Mouse (Mus musculus): ENCODE measurements around the gene Hist1h3e. TPM values are rescaled to one million over a fixed set of nuclear protein-coding genes. Genes with fewer than 3 reads are reported as not detected.
A peak's percentile ranks its signal among the peaks of the same experiment; 100 is the strongest.
"Not testable (repeated sequence)": the region's sequence is repeated elsewhere in the genome, so short reads cannot be mapped to it uniquely, and the experiment has no call there.

Gene Hist1h3e
- polyA plus RNA-seq, 1 experiment from 2014 or later, result 1.9 TPM

DNA sequence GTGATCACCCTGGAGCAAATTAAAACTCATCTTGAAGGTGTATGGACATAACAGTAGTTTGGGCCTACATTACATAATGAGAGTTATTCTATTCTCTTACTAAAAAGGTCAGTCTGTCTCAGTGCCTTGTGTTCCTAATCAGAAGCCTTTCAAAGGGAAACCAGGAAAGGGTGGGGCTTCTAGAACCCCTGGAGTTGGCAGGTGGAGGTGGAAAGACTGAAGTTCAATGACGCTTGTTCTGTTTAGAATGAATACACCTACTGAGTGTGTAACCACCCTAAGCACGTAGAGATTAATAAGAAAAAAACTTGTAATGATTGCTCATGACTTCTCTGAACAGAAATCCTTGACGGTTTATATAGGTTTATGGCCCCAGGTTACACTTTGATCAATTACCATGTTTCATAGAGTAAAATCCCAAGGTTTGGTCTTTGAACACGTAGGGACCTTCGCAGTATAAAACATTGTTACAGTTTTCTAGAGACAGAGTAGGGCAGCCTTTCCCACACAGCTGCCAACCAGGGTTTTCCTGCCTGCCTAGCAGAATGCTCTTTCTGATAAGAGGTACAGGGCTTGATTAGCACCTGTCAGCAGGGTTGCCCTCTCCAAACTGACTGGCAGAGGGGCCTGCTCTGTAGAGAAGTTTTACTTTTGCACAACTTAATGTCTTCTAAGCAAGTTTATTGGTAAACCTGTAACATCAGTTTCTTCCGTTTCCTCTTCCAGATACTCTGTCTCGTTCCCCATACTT, 33.6 kb upstream of the Hist1h3e start:
- ATAC-seq (ENCODE audit: low read depth), result no peak
- H3K4me3 ChIP-seq (ENCODE audit: low read depth, low read length), result no peak overlapping the region
- no peak overlapping the region for H3K27ac ChIP-seq (ENCODE audit: low read depth, low read length)
- WGBS, result 87% methylated on average over 7 of the region's 7 CpGs
- H3K36me3 ChIP-seq (ENCODE audit: control insufficient read depth, insufficient read depth, low read length), result no peaks in the 10 kb centered on the region
- H3K4me1 ChIP-seq (ENCODE audit: control insufficient read depth, insufficient read depth, low read length), result no peaks in the 10 kb centered on the region
- H3K27me3 ChIP-seq (ENCODE audit: control insufficient read depth, insufficient read depth, low read length), result no peaks in the 10 kb centered on the region
- H3K9me3 ChIP-seq (ENCODE audit: control insufficient read depth, low read length), result no peaks in the 10 kb centered on the region
- H3K9ac ChIP-seq (replicated peaks; ENCODE audit: low read depth, low read length), result no peak overlapping the region
- H3K4me2 ChIP-seq (ENCODE audit: low read depth, low read length), result no peak overlapping the region

DNA sequence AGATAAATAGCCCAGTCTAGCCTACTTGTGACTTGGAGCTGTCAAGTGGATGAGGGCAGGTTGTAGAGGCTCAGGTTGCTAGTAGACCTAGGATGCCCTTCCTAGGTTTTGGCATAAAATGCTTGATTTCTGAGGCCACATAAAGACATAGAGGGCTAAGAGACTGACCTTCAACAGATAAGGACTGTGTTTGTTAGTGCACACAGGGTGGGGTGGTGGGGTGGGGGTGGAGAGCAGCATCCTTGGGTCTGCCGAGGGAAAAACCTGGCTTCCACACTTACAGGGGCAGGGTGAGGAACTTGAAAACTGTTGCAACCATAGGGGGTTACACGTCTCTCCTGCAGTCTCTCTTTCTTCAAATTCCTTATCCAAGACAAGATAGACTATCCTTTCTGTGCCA, 33.0 kb upstream of the Hist1h3e start:
- no peak for ATAC-seq (ENCODE audit: low read depth)
- no peak overlapping the region for H3K27ac ChIP-seq (ENCODE audit: low read depth, low read length)
- 86% methylated on average over 2 of the region's 2 CpGs for WGBS

GRCm38 (mm10) chr13:23593051-23593770, 31.0 kb upstream of the Hist1h3e start:
- Histone ChIP-seq H3K4me1 (ENCODE audit: control insufficient read depth, insufficient read depth, low read length) (no peaks in the 10 kb centered on the region), H3K27me3 (ENCODE audit: control insufficient read depth, insufficient read depth, low read length) (no peaks in the 10 kb centered on the region), H3K4me3 (ENCODE audit: low read depth, low read length) (no peak overlapping the region), H3K9ac (replicated peaks; ENCODE audit: low read depth, low read length) (no peak overlapping the region), H3K9me3 (ENCODE audit: control insufficient read depth, low read length) (no peaks in the 10 kb centered on the region), H3K27ac (ENCODE audit: low read depth, low read length) (no peak overlapping the region), H3K4me2 (ENCODE audit: low read depth, low read length) (no peak overlapping the region), H3K36me3 (ENCODE audit: control insufficient read depth, insufficient read depth, low read length) (no peaks in the 10 kb centered on the region)
- WGBS, result 87% methylated on average over 5 of the region's 5 CpGs
- no peak for ATAC-seq (ENCODE audit: low read depth)

More for the DNA sequence above, 33.0 kb upstream of the Hist1h3e start:
- H3K4me2 ChIP-seq (ENCODE audit: low read depth, low read length), result no peak overlapping the region
- H3K36me3 ChIP-seq (ENCODE audit: control insufficient read depth, insufficient read depth, low read length), result no peaks in the 10 kb centered on the region
- H3K27me3 ChIP-seq (ENCODE audit: control insufficient read depth, insufficient read depth, low read length), result no peaks in the 10 kb centered on the region
- H3K9ac ChIP-seq (replicated peaks; ENCODE audit: low read depth, low read length), result no peak overlapping the region
- no peaks in the 10 kb centered on the region for H3K9me3 ChIP-seq (ENCODE audit: control insufficient read depth, low read length)
- no peak overlapping the region for H3K4me3 ChIP-seq (ENCODE audit: low read depth, low read length)
- no peaks in the 10 kb centered on the region for H3K4me1 ChIP-seq (ENCODE audit: control insufficient read depth, insufficient read depth, low read length)

DNA sequence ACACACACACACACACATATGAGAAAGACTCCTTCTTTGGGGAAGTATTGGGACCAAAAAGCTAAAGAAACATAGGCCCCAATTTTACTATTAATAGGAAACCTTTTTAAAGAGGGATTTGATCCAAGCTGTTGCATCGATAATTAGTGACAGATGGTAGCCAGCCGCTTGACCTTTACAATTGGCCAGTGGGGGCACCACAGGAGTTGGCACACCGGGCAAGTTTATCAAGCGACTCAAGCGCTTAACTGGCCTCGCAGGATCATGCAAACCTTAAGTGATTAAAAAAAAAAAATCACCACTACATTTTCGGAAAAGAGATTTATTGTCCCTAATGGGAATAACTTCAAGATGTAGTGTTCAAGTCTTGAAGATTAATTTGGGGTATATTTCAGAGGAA, 30.4 kb upstream of the Hist1h3e start:
- H3K4me2 ChIP-seq (ENCODE audit: low read depth, low read length), result no peak overlapping the region
- H3K9me3 ChIP-seq (ENCODE audit: control insufficient read depth, low read length), result no peaks in the 10 kb centered on the region
- H3K27ac ChIP-seq (ENCODE audit: low read depth, low read length), result no peak overlapping the region
- no peak for ATAC-seq (ENCODE audit: low read depth)
- no peak overlapping the region for H3K4me3 ChIP-seq (ENCODE audit: low read depth, low read length)
- WGBS, result 93% methylated on average over 7 of the region's 7 CpGs
- no peaks in the 10 kb centered on the region for H3K4me1 ChIP-seq (ENCODE audit: control insufficient read depth, insufficient read depth, low read length)
- no peak overlapping the region for H3K9ac ChIP-seq (replicated peaks; ENCODE audit: low read depth, low read length)
- H3K27me3 ChIP-seq (ENCODE audit: control insufficient read depth, insufficient read depth, low read length), result no peaks in the 10 kb centered on the region
- no peaks in the 10 kb centered on the region for H3K36me3 ChIP-seq (ENCODE audit: control insufficient read depth, insufficient read depth, low read length)

DNA sequence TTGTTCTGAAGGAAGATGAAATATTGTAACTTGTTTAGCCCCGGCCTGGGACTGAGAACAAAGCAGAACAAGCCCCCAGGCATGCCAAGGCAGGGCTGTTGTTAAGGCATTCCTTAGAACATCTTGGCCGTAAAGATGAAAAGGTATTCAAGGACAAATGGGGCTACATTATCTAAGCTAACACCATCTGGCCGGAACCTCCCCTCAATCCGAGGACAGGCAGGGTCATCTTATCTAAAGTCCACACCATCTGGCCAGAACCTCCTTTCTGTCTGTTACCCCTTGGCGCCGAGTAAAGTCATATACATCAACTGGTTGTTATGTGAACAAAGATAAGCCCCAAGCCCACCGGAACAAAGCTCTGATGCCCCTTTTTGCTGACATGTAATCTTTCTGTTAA, 29.7 kb upstream of the Hist1h3e start:
- not testable (repeated sequence) for H3K9ac ChIP-seq (replicated peaks; ENCODE audit: low read depth, low read length); H3K4me3 ChIP-seq (ENCODE audit: low read depth, low read length); H3K9me3 ChIP-seq (ENCODE audit: control insufficient read depth, low read length); H3K4me2 ChIP-seq (ENCODE audit: low read depth, low read length); H3K4me1 ChIP-seq (ENCODE audit: control insufficient read depth, insufficient read depth, low read length); H3K36me3 ChIP-seq (ENCODE audit: control insufficient read depth, insufficient read depth, low read length); ATAC-seq (ENCODE audit: low read depth); H3K27me3 ChIP-seq (ENCODE audit: control insufficient read depth, insufficient read depth, low read length); H3K27ac ChIP-seq (ENCODE audit: low read depth, low read length)
- 84% methylated on average over 7 of the region's 7 CpGs for WGBS

DNA sequence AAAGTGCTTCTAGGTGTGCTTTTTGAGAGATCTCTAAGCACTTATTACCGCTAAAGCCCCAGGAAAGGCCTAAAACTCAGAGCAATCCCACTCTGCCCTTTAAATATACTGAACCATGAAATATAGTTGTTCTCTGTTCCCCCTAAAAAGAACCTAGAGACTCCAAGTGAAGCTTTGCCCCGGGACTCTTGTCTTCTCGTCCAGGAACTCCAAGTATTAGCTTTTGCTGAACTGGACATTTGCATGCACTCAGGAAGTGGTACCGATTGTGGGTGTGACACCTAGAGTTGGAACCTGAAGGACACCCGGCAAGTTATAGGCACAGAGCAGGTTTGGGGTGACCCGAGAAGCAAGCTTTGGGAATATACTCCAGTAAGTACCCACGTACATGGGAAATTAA, 29.0 kb upstream of the Hist1h3e start:
- 94% methylated on average over 7 of the region's 7 CpGs for WGBS
- H3K27me3 ChIP-seq (ENCODE audit: control insufficient read depth, insufficient read depth, low read length), result no peaks in the 10 kb centered on the region
- H3K9ac ChIP-seq (replicated peaks; ENCODE audit: low read depth, low read length), result no peak overlapping the region
- H3K36me3 ChIP-seq (ENCODE audit: control insufficient read depth, insufficient read depth, low read length), result no peaks in the 10 kb centered on the region
- H3K9me3 ChIP-seq (ENCODE audit: control insufficient read depth, low read length), result no peaks in the 10 kb centered on the region
- H3K4me1 ChIP-seq (ENCODE audit: control insufficient read depth, insufficient read depth, low read length), result peaks cover 7% of the 10 kb centered on the region
- H3K27ac ChIP-seq (ENCODE audit: low read depth, low read length), result no peak overlapping the region
- ATAC-seq (ENCODE audit: low read depth), result no peak
- H3K4me2 ChIP-seq (ENCODE audit: low read depth, low read length), result no peak overlapping the region
- no peak overlapping the region for H3K4me3 ChIP-seq (ENCODE audit: low read depth, low read length)

DNA sequence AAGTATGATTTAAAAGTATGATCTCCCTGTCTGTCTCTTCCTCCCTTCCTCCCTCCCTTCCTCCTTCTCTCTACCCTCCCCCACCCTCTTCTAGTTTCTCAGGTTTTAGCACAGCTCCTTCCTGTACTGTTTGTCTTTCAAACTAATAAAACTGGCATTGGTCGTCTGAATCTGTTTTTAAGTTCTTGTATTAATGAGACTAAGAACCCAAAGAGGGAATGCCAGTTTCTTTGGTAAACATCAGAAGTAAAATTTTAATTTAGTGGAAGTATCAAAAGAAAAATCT, 24.7 kb upstream of the Hist1h3e start:
- H3K4me3 ChIP-seq (ENCODE audit: low read depth, low read length), result 0 out of 2 replicates have a peak overlapping the region, but pooled peaks have one; percentile 46

DNA sequence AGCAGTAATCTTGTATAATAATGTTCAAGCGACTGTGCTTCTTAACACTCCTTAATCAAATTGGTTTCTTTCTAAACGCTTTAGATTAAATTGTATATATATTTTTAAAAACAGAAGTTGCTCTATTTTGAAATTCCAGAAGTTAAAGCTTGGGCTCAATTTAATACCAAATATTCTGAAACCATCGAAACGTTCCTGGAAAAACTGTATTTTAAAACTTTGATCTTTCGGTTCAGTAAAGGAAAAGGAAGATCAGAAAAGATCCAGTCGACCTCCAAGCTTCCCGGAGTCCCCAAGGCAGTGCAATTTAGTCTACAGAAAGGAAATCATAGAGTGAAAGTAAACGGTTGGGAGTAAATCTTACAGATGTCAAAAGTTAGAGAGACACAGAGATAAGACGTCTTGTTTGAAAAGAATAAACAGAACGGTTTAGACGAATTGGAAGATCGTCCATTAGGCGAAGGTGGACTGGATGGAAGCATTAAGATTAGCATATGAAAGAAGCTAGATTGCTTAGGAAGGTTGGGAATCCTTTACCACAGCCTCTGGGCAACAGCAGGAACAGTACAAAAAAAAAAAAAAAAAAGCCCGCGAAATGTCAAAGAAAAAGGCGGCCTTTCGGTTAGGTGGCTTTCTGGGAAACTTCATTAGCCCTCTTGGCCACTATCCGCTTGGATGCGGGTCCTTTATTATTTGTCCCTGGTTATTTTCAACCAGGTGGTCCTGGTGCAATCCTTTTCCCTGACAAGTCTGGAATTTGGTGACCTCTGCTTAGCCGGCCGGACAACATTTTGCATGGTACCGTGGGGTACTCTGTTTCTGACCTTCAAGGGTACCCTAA, 24.1 kb upstream of the Hist1h3e start:
- under 1% methylated on average over 22 of the region's 22 CpGs for WGBS
- no peaks in the 10 kb centered on the region for H3K9me3 ChIP-seq (ENCODE audit: control insufficient read depth, low read length)
- no peak for ATAC-seq (ENCODE audit: low read depth)
- H3K4me1 ChIP-seq (ENCODE audit: control insufficient read depth, insufficient read depth, low read length), result peaks cover 23% of the 10 kb centered on the region
- H3K9ac ChIP-seq (replicated peaks; ENCODE audit: low read depth, low read length), result 0 out of 2 replicates have a peak overlapping the region, but pooled peaks have one; percentile 28
- no peaks in the 10 kb centered on the region for H3K36me3 ChIP-seq (ENCODE audit: control insufficient read depth, insufficient read depth, low read length)
- H3K4me3 ChIP-seq (ENCODE audit: low read depth, low read length), result peak overlapping the region; percentile 46
- H3K27me3 ChIP-seq (ENCODE audit: control insufficient read depth, insufficient read depth, low read length), result no peaks in the 10 kb centered on the region
- H3K4me2 ChIP-seq (ENCODE audit: low read depth, low read length), result peak overlapping the region; percentile 62
- H3K27ac ChIP-seq (ENCODE audit: low read depth, low read length), result peak overlapping the region; percentile 55

More for the DNA sequence above, 24.7 kb upstream of the Hist1h3e start:
- Histone ChIP-seq H3K4me1 (ENCODE audit: control insufficient read depth, insufficient read depth, low read length) (peaks cover 21% of the 10 kb centered on the region), H3K9ac (replicated peaks; ENCODE audit: low read depth, low read length) (no peak overlapping the region), H3K27me3 (ENCODE audit: control insufficient read depth, insufficient read depth, low read length) (no peaks in the 10 kb centered on the region), H3K4me2 (ENCODE audit: low read depth, low read length) (peak overlapping the region; percentile 62), H3K36me3 (ENCODE audit: control insufficient read depth, insufficient read depth, low read length) (no peaks in the 10 kb centered on the region), H3K27ac (ENCODE audit: low read depth, low read length) (no peak overlapping the region; the same call in 1 of the 2 replicates), H3K9me3 (ENCODE audit: control insufficient read depth, low read length) (no peaks in the 10 kb centered on the region)
- 0% methylated on average over 1 of the region's 1 CpGs for WGBS
- no peak for ATAC-seq (ENCODE audit: low read depth)
